Mouse (Mus musculus): ENCODE results near the gene Alk.

The Alk gene

DNA sequence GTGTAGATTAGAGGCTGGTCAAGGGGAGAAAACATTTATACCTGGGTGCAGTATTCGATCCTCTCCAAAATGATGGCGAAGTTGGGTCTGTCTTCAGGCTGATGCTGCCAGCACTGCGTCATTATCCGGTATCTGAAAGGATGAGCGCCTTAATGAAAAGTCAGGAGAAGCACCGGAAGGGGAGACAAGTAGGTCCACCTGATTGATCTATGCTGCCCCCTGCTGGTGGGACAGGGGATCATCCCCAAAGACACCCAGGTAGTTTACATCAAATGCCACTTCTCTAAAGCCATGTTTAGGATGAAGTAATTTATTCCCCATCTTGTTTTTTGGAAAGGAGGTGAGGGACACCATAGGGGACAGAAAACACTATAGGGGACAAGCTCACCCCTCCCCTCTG, 730.4 kb downstream of the Alk start:
- peak; percentile 52 for DNase-seq (ENCODE audit: low read depth)

- peak; percentile 50 for DNase-seq (ENCODE audit: low read depth)
Observed at GRCm38 (mm10) chr17:71872976-71873375, 731.5 kb downstream of the Alk start.

- no peak for DNase-seq (ENCODE audit: low read depth)
Observed at GRCm38 (mm10) chr17:71871981-71872380, 732.4 kb downstream of the Alk start.

- DNase-seq (ENCODE audit: low read depth): no peak
Observed at GRCm38 (mm10) chr17:71870641-71871040, 733.8 kb downstream of the Alk start.

DNA sequence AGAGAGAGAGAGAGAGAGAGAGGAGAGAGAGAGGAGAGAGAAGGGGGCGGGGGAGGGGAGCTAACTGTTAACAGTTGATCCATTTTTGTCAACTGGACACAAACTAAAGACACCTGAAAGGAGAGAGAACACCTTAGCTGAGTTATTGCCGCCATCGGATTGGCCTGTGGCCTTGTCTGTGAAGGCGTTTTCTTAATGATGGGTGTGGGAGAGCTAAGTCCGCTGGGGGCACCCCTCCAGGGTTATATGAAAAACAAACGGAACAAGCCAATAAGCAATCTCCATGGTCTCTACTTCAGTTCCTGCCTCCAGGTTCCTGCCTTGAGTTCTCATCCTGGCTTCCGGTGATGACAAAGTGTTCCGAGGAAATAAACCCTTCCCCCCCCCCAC, 734.2 kb downstream of the Alk start:
- DNase-seq (ENCODE audit: low read depth): no peak

- DNase-seq (ENCODE audit: low read depth): no peak
Observed at GRCm38 (mm10) chr17:71869372-71870231, 734.8 kb downstream of the Alk start.

GRCm38 (mm10) chr17:71868828-71869227, 735.6 kb downstream of the Alk start:
- DNase-seq (ENCODE audit: low read depth): no peak

DNA sequence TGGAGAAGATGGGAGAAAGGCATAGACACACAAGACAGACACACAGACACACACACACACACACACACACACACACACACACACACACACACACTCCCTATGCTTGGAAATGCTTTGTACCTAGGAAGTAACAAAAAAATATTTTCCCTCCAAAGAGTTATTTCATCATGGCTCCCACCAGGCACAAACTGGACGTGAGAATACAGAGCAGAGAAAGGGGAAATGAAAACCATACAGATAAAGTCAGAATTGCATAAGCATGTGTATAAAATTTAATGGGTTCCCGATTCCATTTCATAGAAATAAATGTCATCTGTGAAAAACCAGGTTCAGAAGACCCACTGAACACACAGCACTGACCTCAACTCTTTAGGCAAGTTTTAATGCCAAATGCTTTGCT, 736.5 kb downstream of the Alk start:
- DNase-seq (ENCODE audit: low read depth): no peak

DNA sequence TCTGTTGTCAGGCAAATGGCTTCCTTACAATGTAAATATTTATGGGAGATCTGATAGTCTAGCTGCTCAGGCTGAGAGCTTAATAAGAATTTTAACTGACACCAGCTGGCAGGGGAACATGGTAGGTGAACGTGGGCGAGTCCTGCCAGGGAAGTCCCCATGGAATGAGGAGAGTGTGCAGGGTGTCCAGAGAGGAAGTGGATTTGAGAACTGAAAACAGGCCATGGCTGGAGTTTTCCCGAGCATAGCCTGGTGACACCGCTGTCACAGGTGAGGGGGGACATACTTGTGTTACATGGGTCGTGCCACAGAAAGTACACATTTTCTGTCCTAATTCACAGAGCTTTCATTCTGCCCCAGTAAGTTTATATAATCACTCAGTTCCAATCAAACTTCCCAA, 739.0 kb downstream of the Alk start:
- DNase-seq (ENCODE audit: low read depth): no peak

GRCm38 (mm10) chr17:71864039-71864438, 740.4 kb downstream of the Alk start:
- DNase-seq (ENCODE audit: low read depth): no peak

- DNase-seq (ENCODE audit: low read depth): no peak
Observed at GRCm38 (mm10) chr17:71862895-71863294, 741.5 kb downstream of the Alk start.

DNA sequence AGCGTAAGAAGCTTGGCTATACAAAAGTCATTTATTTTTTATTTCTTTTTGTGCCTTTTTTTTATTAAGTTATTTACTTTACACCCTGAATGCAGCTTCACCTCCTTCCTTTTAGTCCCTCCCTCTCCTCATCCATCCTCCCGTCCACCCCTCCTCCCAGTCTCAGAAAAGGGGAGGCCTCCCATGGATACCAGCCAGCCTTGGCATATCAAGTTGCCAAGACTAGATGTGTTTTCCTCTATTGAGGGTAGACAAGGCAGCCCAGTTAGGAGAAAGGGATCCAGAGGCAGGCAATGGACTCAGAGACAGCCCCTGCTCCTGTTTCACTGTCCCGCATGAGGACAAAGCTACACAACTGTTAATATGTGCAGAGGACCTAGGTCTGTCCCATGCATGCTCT, 742.2 kb downstream of the Alk start:
- no peak for DNase-seq (ENCODE audit: low read depth)

- DNase-seq (ENCODE audit: low read depth): no peak
Observed at GRCm38 (mm10) chr17:71831960-71832359, 772.5 kb downstream of the Alk start.

GRCm38 (mm10) chr17:71828647-71829414, 775.6 kb downstream of the Alk start:
- no peak for DNase-seq (ENCODE audit: low read depth)

- DNase-seq (ENCODE audit: low read depth): no peak
Observed at GRCm38 (mm10) chr17:71827627-71828026, 776.8 kb downstream of the Alk start.

- DNase-seq (ENCODE audit: low read depth): no peak
Observed at GRCm38 (mm10) chr17:71826603-71827002, 777.8 kb downstream of the Alk start.

GRCm38 (mm10) chr17:71823622-71824306, 780.7 kb downstream of the Alk start:
- DNase-seq (ENCODE audit: low read depth): no peak
